Mouse (Mus musculus): ENCODE results near the gene Cbr2. TPM values are rescaled to one million over a fixed set of nuclear protein-coding genes. Genes with fewer than 3 reads are reported as not detected.

The Cbr2 gene
- total RNA-seq, 1 experiment from 2014 or later, result not detected

GRCm38 (mm10) chr11:120736424-120736823 is 4.5 kb upstream of the Cbr2 start:
- no peak for ATAC-seq (replicated peaks; ENCODE audit: low read depth, poor library complexity, severe bottlenecking)

- ATAC-seq (replicated peaks; ENCODE audit: low read depth, poor library complexity, severe bottlenecking), result no peak
Measured at GRCm38 (mm10) chr11:120733521-120733920, 1.6 kb upstream of the Cbr2 start.

- ATAC-seq (replicated peaks; ENCODE audit: low read depth, poor library complexity, severe bottlenecking), result no peak
Measured at GRCm38 (mm10) chr11:120731395-120731794, 519 bp downstream of the Cbr2 start.

- no peak for ATAC-seq (replicated peaks; ENCODE audit: low read depth, poor library complexity, severe bottlenecking)
Measured at GRCm38 (mm10) chr11:120730331-120730870, 1.5 kb downstream of the Cbr2 start.

GRCm38 (mm10) chr11:120729432-120730050 is 2.4 kb downstream of the Cbr2 start:
- peak; percentile 66 for ATAC-seq (replicated peaks; ENCODE audit: low read depth, poor library complexity, severe bottlenecking)

- no peak for ATAC-seq (replicated peaks; ENCODE audit: low read depth, poor library complexity, severe bottlenecking)
Measured at GRCm38 (mm10) chr11:120728530-120729240, 3.2 kb downstream of the Cbr2 start.

- ATAC-seq (replicated peaks; ENCODE audit: low read depth, poor library complexity, severe bottlenecking), result no peak
Measured at GRCm38 (mm10) chr11:120727564-120727963, 4.3 kb downstream of the Cbr2 start.

GRCm38 (mm10) chr11:120727169-120727527 is 4.8 kb downstream of the Cbr2 start, which contains the start of gene Dcxr:
Gene Dcxr, minus strand, starts transcription at chr11:120727281.
- ATAC-seq (replicated peaks; ENCODE audit: low read depth, poor library complexity, severe bottlenecking), result peak; percentile 89

- ATAC-seq (replicated peaks; ENCODE audit: low read depth, poor library complexity, severe bottlenecking), result no peak
Measured at GRCm38 (mm10) chr11:120726243-120727168, 5.4 kb downstream of the Cbr2 start.

- ATAC-seq (replicated peaks; ENCODE audit: low read depth, poor library complexity, severe bottlenecking), result no peak
Measured at GRCm38 (mm10) chr11:120723509-120723908, 8.4 kb downstream of the Cbr2 start.

- no peak for ATAC-seq (replicated peaks; ENCODE audit: low read depth, poor library complexity, severe bottlenecking)
Measured at GRCm38 (mm10) chr11:120722761-120723382, 9.0 kb downstream of the Cbr2 start.

GRCm38 (mm10) chr11:120722067-120722630 is 9.8 kb downstream of the Cbr2 start:
- ATAC-seq (replicated peaks; ENCODE audit: low read depth, poor library complexity, severe bottlenecking), result no peak

GRCm38 (mm10) chr11:120721124-120722066 is 10.5 kb downstream of the Cbr2 start, which contains the start of gene Rac3:
Gene Rac3, plus strand, starts transcription at chr11:120721470.
- 0 out of 2 replicates have a peak, but pooled peaks have one; percentile 12 for ATAC-seq (replicated peaks; ENCODE audit: low read depth, poor library complexity, severe bottlenecking)

- peak; percentile 81 for ATAC-seq (replicated peaks; ENCODE audit: low read depth, poor library complexity, severe bottlenecking)
Measured at GRCm38 (mm10) chr11:120720450-120720849, 11.5 kb downstream of the Cbr2 start.

GRCm38 (mm10) chr11:120719841-120720376 is 12.0 kb downstream of the Cbr2 start:
- ATAC-seq (replicated peaks; ENCODE audit: low read depth, poor library complexity, severe bottlenecking), result no peak

GRCm38 (mm10) chr11:120719242-120719641 is 12.7 kb downstream of the Cbr2 start:
- ATAC-seq (replicated peaks; ENCODE audit: low read depth, poor library complexity, severe bottlenecking), result no peak

- no peak for ATAC-seq (replicated peaks; ENCODE audit: low read depth, poor library complexity, severe bottlenecking)
Measured at GRCm38 (mm10) chr11:120715131-120715530, 16.8 kb downstream of the Cbr2 start.

GRCm38 (mm10) chr11:120714546-120714945 is 17.4 kb downstream of the Cbr2 start:
- no peak for ATAC-seq (replicated peaks; ENCODE audit: low read depth, poor library complexity, severe bottlenecking)
